Mouse (Mus musculus) urinary bladder, postnatal 10 days (tissue): ENCODE data around the gene Ddah2.

ENCODE experiments used
- DNase-seq: peaks from one replicate; pipeline ENCODE4 v3.0.0; 2022; ENCODE audit warnings: low spot score

The Ddah2 gene

GRCm38 (mm10) chr17:35079778-35080177, 20.9 kb downstream of the Ddah2 start:
- no peak for DNase-seq

GRCm38 (mm10) chr17:35080248-35080647, 21.4 kb downstream of the Ddah2 start:
- no peak for DNase-seq

GRCm38 (mm10) chr17:35080710-35081109, 21.9 kb downstream of the Ddah2 start:
- DNase-seq: no peak

GRCm38 (mm10) chr17:35082841-35083576, 24.2 kb downstream of the Ddah2 start:
- DNase-seq: no peak

DNA sequence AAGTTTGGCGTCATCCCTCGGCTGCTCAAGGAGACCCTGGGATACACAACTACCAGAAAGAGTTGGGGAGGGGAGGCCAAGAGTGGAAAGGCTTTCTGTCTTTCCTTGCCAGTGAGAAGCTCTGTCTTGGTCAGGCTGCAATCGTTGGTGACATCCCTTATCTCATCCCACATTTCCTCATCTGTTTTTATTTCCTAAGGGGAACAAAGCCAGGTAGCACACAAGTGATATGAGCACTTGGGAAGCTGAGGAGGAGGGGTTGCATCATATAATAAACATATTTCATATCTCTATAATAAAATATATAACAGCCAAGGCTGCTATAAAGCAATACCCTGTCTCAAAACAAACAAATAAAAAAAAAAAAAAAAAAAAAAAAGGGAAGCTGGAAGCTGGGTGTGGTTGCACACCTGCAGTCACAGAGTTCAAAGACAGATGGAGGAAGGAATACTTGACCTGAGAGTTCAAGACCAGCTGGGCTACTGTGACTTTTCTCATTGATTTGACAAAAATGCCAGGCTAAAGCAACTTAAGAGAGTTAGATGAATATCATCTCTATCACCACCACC, 25.2 kb downstream of the Ddah2 start:
- no peak for DNase-seq

DNA sequence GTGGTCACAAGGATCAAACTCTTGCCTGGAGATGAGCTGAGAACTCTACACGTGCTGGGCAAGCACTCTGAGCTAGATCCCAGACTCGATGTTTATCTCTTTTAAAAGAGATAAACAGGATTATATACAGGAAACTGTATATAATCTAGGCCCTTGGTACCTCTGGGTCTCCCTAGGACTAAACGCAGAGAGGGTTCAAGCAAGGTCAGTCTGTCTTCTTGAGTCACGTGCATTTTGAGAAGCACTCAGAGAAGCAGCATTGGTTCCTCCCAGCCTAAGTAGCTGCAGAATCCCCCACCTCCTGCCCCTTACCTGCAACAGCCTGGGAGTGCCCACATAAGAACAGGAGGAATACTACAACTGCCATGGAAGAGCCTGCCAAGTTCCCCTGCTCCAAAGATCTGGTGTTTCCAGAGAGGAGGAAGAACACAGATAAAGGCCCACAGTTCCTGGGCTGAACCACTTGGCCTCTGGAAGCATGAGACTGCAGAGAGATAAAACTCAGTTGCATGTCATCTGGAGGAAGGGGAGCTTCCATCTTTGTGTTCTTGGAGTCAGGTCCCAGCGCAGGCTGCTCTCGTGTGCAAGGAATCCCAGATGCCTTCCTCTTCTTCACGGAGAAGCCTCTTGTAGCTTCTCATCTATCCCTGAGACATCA, 26.5 kb downstream of the Ddah2 start, which contains the start of gene Ly6g6f:
TSS of gene Ly6g6f (minus strand) at position 403 of the 658 bp plus-strand sequence.
- DNase-seq: no peak

- no peak for DNase-seq
Measured at GRCm38 (mm10) chr17:35088151-35088550, 29.3 kb downstream of the Ddah2 start.

- DNase-seq: peak; percentile 72
Measured at GRCm38 (mm10) chr17:35088825-35089644, 30.2 kb downstream of the Ddah2 start, which contains the start of gene Abhd16a. Gene Abhd16a (plus strand): TSS chr17:35089263.

DNA sequence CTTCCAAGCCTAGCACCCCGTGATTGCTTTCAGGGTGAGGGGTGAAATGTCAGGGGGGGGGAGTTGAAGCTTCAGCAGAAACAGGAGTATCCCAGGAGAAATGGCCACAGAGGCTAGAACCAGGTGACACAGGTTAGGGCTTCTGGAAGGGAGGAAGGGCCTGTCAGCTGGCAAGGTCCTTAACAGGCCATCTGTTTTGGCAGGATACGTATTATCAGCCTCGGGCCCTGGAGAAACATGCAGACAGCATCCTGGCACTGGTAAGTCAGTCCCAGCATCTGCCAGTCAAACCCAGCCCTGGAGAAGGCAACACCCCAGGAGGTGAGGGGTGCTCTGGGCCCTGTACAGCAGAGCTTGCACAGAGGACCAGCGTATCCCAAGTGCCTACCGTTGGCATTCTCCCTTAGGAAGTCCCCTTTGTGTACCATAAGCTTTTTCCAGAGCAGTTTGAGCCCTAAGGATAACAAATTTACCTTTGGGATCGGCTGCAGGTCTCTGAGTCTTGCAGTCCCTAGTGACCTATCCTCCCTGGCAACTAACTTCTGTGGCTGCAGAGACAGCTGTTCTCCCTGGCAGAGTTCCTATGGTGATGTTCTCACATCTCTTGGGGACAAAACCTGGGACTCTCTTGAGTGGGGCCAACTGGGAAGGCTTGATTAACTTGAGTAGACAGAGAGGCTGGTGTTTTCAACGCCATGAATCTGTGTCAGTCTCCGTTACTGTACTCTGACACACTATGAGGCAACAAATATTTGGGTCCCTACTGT, 31.5 kb downstream of the Ddah2 start:
- no peak for DNase-seq

DNA sequence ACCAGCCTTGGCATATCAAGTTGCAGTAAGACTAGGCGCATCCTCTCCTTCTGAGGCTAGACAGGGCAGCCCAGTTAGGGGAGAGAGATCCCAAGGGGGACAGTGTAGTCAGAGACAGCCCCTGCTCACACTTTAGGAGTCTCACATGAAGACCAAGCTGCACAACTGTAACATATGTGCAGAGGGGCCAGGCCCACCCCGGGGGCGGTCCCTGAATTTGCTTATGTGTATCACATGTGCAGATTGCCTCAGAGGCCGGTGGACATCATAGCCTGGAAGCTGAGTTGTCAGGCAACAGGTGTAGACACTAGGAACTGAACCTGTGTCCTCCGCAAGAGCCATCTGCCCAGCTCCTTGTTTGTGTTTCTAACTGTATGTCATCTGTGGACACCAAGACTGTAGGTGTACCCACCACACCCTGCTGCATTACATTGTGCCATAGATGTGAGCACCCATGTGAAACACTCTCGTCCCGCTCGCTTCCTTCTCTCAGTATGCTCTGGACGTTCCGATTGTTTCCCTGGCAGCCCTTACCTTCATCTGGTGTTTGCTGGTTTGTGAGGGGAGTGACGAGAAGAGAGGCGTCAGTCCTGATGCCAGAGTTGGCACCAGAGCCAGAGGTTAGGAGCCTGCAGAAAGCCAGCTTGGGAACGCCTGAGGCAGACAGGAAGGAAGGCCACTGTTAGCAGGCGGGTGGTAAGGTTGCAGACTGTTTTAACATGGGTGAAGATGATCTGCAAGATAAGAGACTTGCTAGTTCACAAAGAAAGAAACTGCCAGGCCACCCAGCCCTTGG, 33.8 kb downstream of the Ddah2 start:
- no peak for DNase-seq

DNA sequence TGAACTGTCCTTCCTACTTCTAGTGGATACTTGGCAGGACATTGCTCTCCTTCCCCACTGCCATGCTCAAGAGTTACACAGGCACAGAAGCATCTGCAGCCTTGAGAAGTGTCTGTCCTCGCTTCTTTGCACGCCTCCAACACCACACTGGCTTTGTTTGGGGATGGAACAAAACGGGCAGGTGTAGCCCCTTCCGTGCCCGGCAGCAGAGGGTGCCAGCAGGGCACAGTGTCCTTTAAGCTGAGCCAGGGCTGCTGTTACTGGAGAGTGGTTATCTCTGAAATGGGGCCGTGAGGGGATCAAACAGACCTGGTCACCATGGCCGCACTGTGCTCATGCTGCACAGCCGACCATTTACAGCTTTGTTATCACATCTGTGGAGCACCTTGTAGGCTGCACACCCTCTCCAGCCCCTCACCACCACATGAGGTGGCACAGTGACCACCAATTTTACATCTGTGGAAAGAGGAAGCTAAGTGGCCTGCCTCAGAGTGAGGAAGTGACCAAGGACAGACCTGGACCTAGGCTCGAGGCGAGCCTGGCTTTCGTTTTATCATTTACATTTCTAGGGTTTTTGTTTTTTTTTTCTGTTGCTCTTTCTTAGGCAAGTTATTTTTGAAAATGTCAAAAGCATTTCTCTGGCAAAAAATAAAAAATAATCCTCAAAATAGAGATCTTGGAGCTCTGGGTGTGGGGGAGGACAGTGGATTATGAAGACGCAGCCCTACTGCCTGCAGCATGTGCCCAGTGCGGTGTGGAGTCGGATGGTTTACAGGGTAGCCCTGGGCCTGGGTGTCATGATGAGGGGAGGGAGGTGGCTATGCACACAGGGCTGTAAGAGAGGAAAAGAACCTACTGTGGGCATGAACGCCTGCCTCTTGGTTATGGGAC, 35.9 kb downstream of the Ddah2 start:
- no peak for DNase-seq

DNA sequence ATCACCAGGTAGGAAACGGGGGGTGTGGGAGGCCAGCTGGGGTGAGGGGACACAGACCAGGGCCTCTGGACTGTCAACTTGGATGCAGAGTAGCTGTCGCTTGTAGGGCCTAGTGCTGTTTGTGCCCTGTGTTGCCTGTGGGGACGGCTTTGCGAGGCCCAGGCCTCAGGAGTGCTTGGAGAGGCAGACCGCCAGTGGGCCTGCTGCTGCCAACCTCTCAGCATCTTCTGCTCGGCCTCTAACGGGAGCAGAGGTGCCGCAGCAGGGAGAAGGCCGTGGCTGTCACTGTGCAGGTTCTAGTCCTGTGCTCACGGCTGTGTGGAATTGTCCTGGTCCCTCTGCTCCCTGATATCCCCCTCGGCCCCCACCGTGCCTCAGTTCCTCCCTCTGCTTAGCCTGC, 37.8 kb downstream of the Ddah2 start:
- no peak for DNase-seq

DNA sequence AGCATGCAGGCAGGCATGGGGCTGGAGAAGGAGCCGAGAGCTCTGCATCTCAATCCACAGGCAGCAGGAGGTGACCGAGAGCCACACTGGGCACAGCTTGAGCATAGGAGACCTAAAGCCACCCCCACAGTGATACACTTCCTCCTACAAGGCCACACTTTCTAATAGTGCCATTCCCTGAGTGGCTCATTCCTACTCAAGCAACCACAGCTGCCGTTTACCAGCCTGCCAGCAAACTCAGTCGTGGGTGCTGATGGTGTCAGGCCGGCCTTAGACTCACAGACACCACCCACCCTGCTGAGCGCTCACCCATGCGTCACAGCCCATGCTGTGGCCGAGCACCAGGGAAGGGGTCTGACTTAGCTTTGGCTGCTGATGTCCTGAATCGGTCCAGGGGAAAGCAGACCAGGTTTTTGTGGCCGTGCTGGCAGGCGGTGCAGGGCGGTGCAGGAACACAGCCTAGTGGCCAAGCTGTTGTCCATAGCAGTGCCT, 38.4 kb downstream of the Ddah2 start:
- DNase-seq: no peak

DNA sequence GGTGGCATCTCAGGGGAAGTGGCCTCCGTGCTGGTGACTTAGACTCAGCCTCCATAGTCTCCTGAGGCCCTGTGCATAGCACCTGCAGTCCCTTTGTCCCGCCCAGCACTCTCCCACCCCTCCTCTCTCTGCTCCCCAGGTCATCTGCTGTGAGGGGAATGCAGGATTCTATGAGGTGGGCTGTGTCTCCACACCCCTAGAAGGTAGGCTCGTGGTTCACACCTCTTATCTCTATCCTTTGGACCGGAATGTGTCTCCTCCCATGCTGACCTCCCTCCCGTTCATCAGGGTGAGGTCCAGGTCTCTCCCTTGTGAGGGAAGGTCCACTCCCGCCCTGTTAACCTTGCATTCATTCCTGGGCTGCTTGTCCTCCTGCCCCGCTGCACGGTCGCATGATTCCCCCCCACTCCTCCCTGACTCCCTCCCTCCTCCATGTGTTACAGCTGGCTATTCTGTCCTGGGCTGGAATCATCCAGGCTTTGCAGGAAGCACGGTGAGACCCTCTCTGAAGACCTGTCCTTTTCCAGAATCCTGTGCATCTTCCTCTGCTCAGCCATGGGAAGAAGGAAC, 41.4 kb downstream of the Ddah2 start:
- DNase-seq: no peak

GRCm38 (mm10) chr17:35101161-35101560, 42.3 kb downstream of the Ddah2 start:
- no peak for DNase-seq

- DNase-seq: no peak
Measured at GRCm38 (mm10) chr17:35102299-35102698, 43.5 kb downstream of the Ddah2 start.

- no peak for DNase-seq
Measured at GRCm38 (mm10) chr17:35103221-35103690, 44.4 kb downstream of the Ddah2 start.

DNA sequence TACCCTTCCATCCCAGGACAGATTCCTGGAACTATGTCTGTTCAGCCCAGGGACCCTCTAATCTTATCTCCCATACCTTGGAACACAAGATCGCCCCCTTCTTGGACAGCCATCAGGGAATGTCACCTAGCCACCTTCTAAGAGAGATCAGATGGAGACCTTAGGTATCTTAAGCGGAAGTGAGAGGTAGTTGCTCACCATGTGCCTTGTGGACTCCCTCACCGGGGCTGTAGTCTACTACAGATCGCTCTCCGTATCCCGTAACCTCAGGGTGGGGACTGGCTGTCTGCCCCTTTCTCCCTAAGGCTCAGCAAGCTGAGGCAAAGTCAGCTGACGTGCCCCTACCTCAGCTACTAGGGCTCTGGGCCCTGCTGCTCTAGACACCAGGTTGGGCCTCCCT, 45.2 kb downstream of the Ddah2 start:
- no peak for DNase-seq

GRCm38 (mm10) chr17:35104754-35105153, 45.9 kb downstream of the Ddah2 start:
- DNase-seq: no peak
